ENCODE assay signal across 8 mouse cellular contexts in genomic region chr10:121419640-121420470, GRCm38 (mm10). TPM values are rescaled to one million over a fixed set of nuclear protein-coding genes. Genes with fewer than 3 reads are reported as not detected.
A peak's percentile ranks its signal among the peaks of the same experiment; 100 is the strongest.
DNase-seq lines count a peak whose midpoint lies in the region; ATAC-seq and TF ChIP-seq lines count a peak whose summit lies in the region.

No protein-coding gene starts in this region.

- peak overlapping the region; percentile 35 for H3K4me3 ChIP-seq in gastrocnemius, adult 2 months
- no peak overlapping the region for H3K4me3 ChIP-seq in lung, postnatal 0 days (ENCODE audit: low read depth, low read length)
- H3K4me3 ChIP-seq in stomach, embryonic 14.5 days (ENCODE audit: low read depth, low read length): no peak overlapping the region

- DNase-seq in gastrocnemius, adult 2 months: peak; percentile 37
- no peak for DNase-seq in gastrocnemius, postnatal 25 days
- peak; percentile 82 for DNase-seq in ES-CJ7 (ENCODE audit: low read depth, low spot score)
- DNase-seq in induced T-regulatory cell, adult 2 months (ENCODE audit: low read depth): peak; percentile 82
- DNase-seq in lung, postnatal 0 days (ENCODE audit: low spot score): peak; percentile 82
- DNase-seq in layer of hippocampus, postnatal 25 days (ENCODE audit: extremely low spot score in 1 of 2, low spot score in 1 of 2): no peak
- DNase-seq in cerebellum, adult 11-12 months: no peak

- H3K27ac ChIP-seq in gastrocnemius, adult 2 months: peak overlapping the region; percentile 82
- H3K27ac ChIP-seq in lung, postnatal 0 days (ENCODE audit: low read length): peak overlapping the region; percentile 76
- H3K27ac ChIP-seq in stomach, embryonic 14.5 days (ENCODE audit: low read length): no peak overlapping the region

- H3K4me2 ChIP-seq in lung, postnatal 0 days (replicated peaks; ENCODE audit: low read depth, low read length): no peak overlapping the region
- no peak overlapping the region for H3K4me2 ChIP-seq in stomach, embryonic 14.5 days (replicated peaks; ENCODE audit: low read depth, low read length)

- no peaks in the 10 kb centered on the region for H3K9me3 ChIP-seq in lung, postnatal 0 days (ENCODE audit: low read length)
- H3K9me3 ChIP-seq in stomach, embryonic 14.5 days (ENCODE audit: control insufficient read depth, low read depth, low read length): no peaks in the 10 kb centered on the region

- H3K9ac ChIP-seq in lung, postnatal 0 days (replicated peaks; ENCODE audit: low read depth): no peak overlapping the region
- H3K9ac ChIP-seq in stomach, embryonic 14.5 days (replicated peaks; ENCODE audit: low read depth, low read length): no peak overlapping the region

- no peak for TF ChIP-seq CTCF in gastrocnemius, adult 2 months (IDR thresholded peaks at IDR 0.05)
- TF ChIP-seq CTCF in lung, postnatal 0 days (IDR thresholded peaks at IDR 0.05): peak; percentile 50

- ATAC-seq in lung, postnatal 0 days: peak; percentile 89
- ATAC-seq in stomach, embryonic 14.5 days (ENCODE audit: insufficient number of reproducible peaks, insufficient read depth, low FRiP score, low read depth): peak; percentile 39; the same call in 1 of the 2 replicates

- intact Hi-C loops in gastrocnemius, adult 2 months (cut with DNase I): no loop called here

- peaks cover 16% of the 10 kb centered on the region for H3K4me1 ChIP-seq in lung, postnatal 0 days (ENCODE audit: insufficient read depth, low read depth, low read length)
- peaks cover 23% of the 10 kb centered on the region for H3K4me1 ChIP-seq in stomach, embryonic 14.5 days (ENCODE audit: control insufficient read depth, insufficient read depth, low read length)

- peaks cover 4% of the 10 kb centered on the region; the same call in 1 of the 2 replicates for H3K36me3 ChIP-seq in lung, postnatal 0 days (ENCODE audit: insufficient read depth, low read length)
- peaks cover 8% of the 10 kb centered on the region; the same call in 1 of the 2 replicates for H3K36me3 ChIP-seq in stomach, embryonic 14.5 days (ENCODE audit: control insufficient read depth, insufficient read depth, low read length)

- H3K27me3 ChIP-seq in lung, postnatal 0 days (replicated peaks; ENCODE audit: insufficient read depth, low read length): no peaks in the 10 kb centered on the region
- no peaks in the 10 kb centered on the region for H3K27me3 ChIP-seq in stomach, embryonic 14.5 days (ENCODE audit: control insufficient read depth, insufficient read depth, low read length)

- 36% methylated on average over 22 of the region's 22 CpGs for WGBS in lung, postnatal 0 days
- WGBS in stomach, embryonic 14.5 days: 33% methylated on average over 22 of the region's 22 CpGs

- peak; percentile 63; the same call in 1 of the 2 replicates for TF ChIP-seq EP300 in lung, postnatal 0 days (IDR thresholded peaks at IDR 0.05)

RNA-seq across cellular contexts. Expression of gene Gns, which starts 55.0 kb away (rescaled TPM):
- total RNA-seq in gastrocnemius, adult 2 months (2021): 10 to 100 TPM; 27.3 to 34.0 TPM
- 10 to 100 TPM; 27.1 to 30.5 TPM for total RNA-seq in gastrocnemius, postnatal 25 days (2021)
- polyA plus RNA-seq in lung, postnatal 0 days (2015; fragmentation: Nextera tagmentation; extraction: Ambion mirVana): 40.8 and 41.4 TPM in 2 replicates
- 52.7 and 53.7 TPM in 2 replicates for polyA plus RNA-seq in stomach, embryonic 14.5 days (2014; fragmentation: Nextera tagmentation; extraction: Ambion mirVana)
- 10 to 100 TPM; 74.7 to 78.3 TPM for total RNA-seq in layer of hippocampus, postnatal 25 days (2021)

RNA-seq across cellular contexts. Expression of gene Rassf3, which starts 56.3 kb away (rescaled TPM):
- 10 to 100 TPM; 29.2 to 47.3 TPM for total RNA-seq in gastrocnemius, adult 2 months (2021)
- total RNA-seq in gastrocnemius, postnatal 25 days (2021): 10 to 100 TPM; 48.5 to 51.3 TPM
- 22.9 and 26.4 TPM in 2 replicates for polyA plus RNA-seq in lung, postnatal 0 days (2015; fragmentation: Nextera tagmentation; extraction: Ambion mirVana)
- 19.4 and 20.7 TPM in 2 replicates for polyA plus RNA-seq in stomach, embryonic 14.5 days (2014; fragmentation: Nextera tagmentation; extraction: Ambion mirVana)
- 10 to 100 TPM in 1 of 2 experiments, 1 to 10 TPM in 1; 7.6 to 10.4 TPM for total RNA-seq in layer of hippocampus, postnatal 25 days (2021)

Comparison
In these comparisons a context has a peak if more than half of its experiments do, and no peak if none do; other contexts are left out.
1. DNase-seq: peak in gastrocnemius, adult 2 months (single experiment), ES-CJ7 (single experiment), induced T-regulatory cell, adult 2 months (single experiment) and lung, postnatal 0 days (single experiment); none in gastrocnemius, postnatal 25 days (single experiment), layer of hippocampus, postnatal 25 days (0 of 2) and cerebellum, adult 11-12 months (single experiment).